Mouse (Mus musculus): ENCODE results near the gene Cd22.
"Not testable (repeated sequence)": the region's sequence is repeated elsewhere in the genome, so short reads cannot be mapped to it uniquely, and the experiment has no call there.

DNA sequence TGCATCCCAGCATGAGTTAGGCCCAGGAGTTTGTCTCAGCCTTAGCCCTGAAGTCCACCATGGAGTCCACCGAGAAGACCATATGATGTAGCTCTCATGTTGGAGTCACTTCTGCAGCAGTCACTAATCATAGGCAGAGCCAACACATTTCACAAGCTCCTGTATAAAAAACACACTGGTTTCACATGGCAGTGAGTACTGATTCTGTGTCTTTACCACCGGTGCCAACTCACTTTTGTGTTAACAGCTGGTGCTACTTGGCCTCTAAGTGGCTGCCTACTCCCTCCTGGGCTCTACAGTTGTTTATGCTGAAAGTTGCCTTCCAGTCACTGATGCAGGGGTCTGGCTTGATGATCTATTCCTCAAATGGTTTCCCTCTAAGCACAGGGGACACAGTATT is 44.4 kb upstream of the Cd22 start, which contains the start of gene Hamp2:
- not testable (repeated sequence) for TF ChIP-seq POLR2A (IDR thresholded peaks at IDR 0.05; ENCODE audit: borderline replicate concordance, extremely low read depth, insufficient read depth, insufficient read length, poor library complexity, severe bottlenecking); CTCF (IDR thresholded peaks at IDR 0.05; ENCODE audit: borderline replicate concordance, extremely low read depth, insufficient read depth, insufficient read length)
